Mouse (Mus musculus) liver, embryonic 12.5 days (tissue): Measurements from ENCODE around the gene Gpsm1. TPM values are rescaled to one million over a fixed set of nuclear protein-coding genes. Genes with fewer than 3 reads are reported as not detected.
"Not testable (repeated sequence)": the region's sequence is repeated elsewhere in the genome, so short reads cannot be mapped to it uniquely, and the experiment has no call there.

ENCODE experiments used
- ATAC-seq: fragments of 200-750 bp; cut with Nextera tagmentation; 2 replicates; pipeline ENCODE4 v1.8.0; 2017; ENCODE audit warnings: moderate number of reproducible peaks, mild to moderate bottlenecking, moderate library complexity
- H3K27ac ChIP-seq: fragments of 300-500 bp; sonication (generic); 2 replicates; pipeline ENCODE4 v1.5.1; 2016; ENCODE audit warnings: mild to moderate bottlenecking
- H3K27me3 ChIP-seq: fragments of 300-500 bp; sonication (generic); replicated peaks from 2 replicates; pipeline ENCODE4 v1.6.1; 2016; ENCODE audit warnings: mild to moderate bottlenecking, moderate library complexity
- H3K36me3 ChIP-seq: fragments of 300-500 bp; sonication (generic); 2 replicates; pipeline ENCODE4 v1.6.1; 2016; ENCODE audit warnings: mild to moderate bottlenecking, moderate library complexity
- H3K4me1 ChIP-seq: fragments of 300-500 bp; sonication (generic); 2 replicates; pipeline ENCODE4 v1.6.1; 2016
- H3K4me2 ChIP-seq: fragments of 300-500 bp; sonication (generic); 2 replicates; pipeline ENCODE4 v1.6.1; 2016; ENCODE audit warnings: mild to moderate bottlenecking, moderate library complexity
- H3K4me3 ChIP-seq: fragments of 300-500 bp; sonication (generic); 2 replicates; pipeline ENCODE4 v1.5.1; 2016; ENCODE audit warnings: mild to moderate bottlenecking, moderate library complexity
- H3K9ac ChIP-seq: fragments of 300-500 bp; sonication (generic); 2 replicates; pipeline ENCODE4 v1.6.1; 2016; ENCODE audit warnings: mild to moderate bottlenecking, moderate library complexity
- H3K9me3 ChIP-seq: fragments of 300-500 bp; sonication (generic); replicated peaks from 2 replicates; pipeline ENCODE4 v1.6.1; 2016; ENCODE audit warnings: mild to moderate bottlenecking, moderate library complexity
- WGBS: fragments of 180-500 bp; shearing (Covaris S2); methylation state at CpG from one replicate; pipeline ENCODE4 v1.1.7; 2016; ENCODE audit not compliant: insufficient replicate concordance; 5-methylcytosine and 5-hydroxymethylcytosine counted together
- polyA plus RNA-seq: library from polyadenylated mRNA; unstranded; fragments of >200 nt; fragmentation: Nextera tagmentation; extraction: Ambion mirVana; gene quantifications from 2 replicates; pipeline ENCODE4 v1.2.1, GENCODE M21; 2016

The Gpsm1 gene
- polyA plus RNA-seq, 1 experiment from 2014 or later = 8.1 TPM

GRCm38 (mm10) chr2:26362991-26363390 is 47.7 kb downstream of the Gpsm1 start:
- H3K36me3 ChIP-seq = peaks cover 57% of the 10 kb centered on the region

GRCm38 (mm10) chr2:26363481-26363880 is 48.2 kb downstream of the Gpsm1 start:
- Histone ChIP-seq H3K27ac (no peak overlapping the region), H3K36me3 (peaks cover 62% of the 10 kb centered on the region), H3K4me3 (no peak overlapping the region), H3K27me3 (no peaks in the 10 kb centered on the region), H3K9ac (no peak overlapping the region), H3K4me2 (no peak overlapping the region), H3K4me1 (0 out of 2 replicates have a peak, but pooled peaks cover 4% of the 10 kb centered on the region), H3K9me3 (no peaks in the 10 kb centered on the region)
- no peak for ATAC-seq
- WGBS = 74% methylated on average over 5 of the region's 5 CpGs

More at GRCm38 (mm10) chr2:26362991-26363390, 47.7 kb downstream of the Gpsm1 start:
- no peak for ATAC-seq
- Histone ChIP-seq H3K4me1 (0 out of 2 replicates have a peak, but pooled peaks cover 4% of the 10 kb centered on the region), H3K9me3 (no peaks in the 10 kb centered on the region), H3K27ac (no peak overlapping the region), H3K27me3 (no peaks in the 10 kb centered on the region), H3K4me3 (no peak overlapping the region), H3K4me2 (no peak overlapping the region), H3K9ac (no peak overlapping the region)
- 77% methylated on average over 5 of the region's 5 CpGs for WGBS

GRCm38 (mm10) chr2:26364738-26365465 is 49.6 kb downstream of the Gpsm1 start:
- Histone ChIP-seq H3K27ac (no peak overlapping the region), H3K27me3 (no peaks in the 10 kb centered on the region), H3K4me2 (no peak overlapping the region), H3K36me3 (peaks cover 76% of the 10 kb centered on the region), H3K4me1 (no peaks in the 10 kb centered on the region), H3K4me3 (no peak overlapping the region), H3K9ac (no peak overlapping the region), H3K9me3 (no peaks in the 10 kb centered on the region)
- 80% methylated on average over 10 of the region's 10 CpGs for WGBS
- ATAC-seq = no peak

- Histone ChIP-seq H3K9ac (no peak overlapping the region), H3K4me2 (no peak overlapping the region), H3K9me3 (no peaks in the 10 kb centered on the region), H3K4me1 (no peaks in the 10 kb centered on the region), H3K27ac (no peak overlapping the region), H3K36me3 (peaks cover 100% of the 10 kb centered on the region), H3K27me3 (no peaks in the 10 kb centered on the region), H3K4me3 (no peak overlapping the region)
- 86% methylated on average over 6 of the region's 6 CpGs for WGBS
- no peak for ATAC-seq
Observed at GRCm38 (mm10) chr2:26367911-26368310, 52.6 kb downstream of the Gpsm1 start.

- no peaks in the 10 kb centered on the region for H3K9me3 ChIP-seq
- no peaks in the 10 kb centered on the region for H3K4me1 ChIP-seq
- no peak overlapping the region for H3K4me2 ChIP-seq
- H3K4me3 ChIP-seq = no peak overlapping the region
- H3K9ac ChIP-seq = no peak overlapping the region
- WGBS = 68% methylated on average over 1 of the region's 1 CpGs
- H3K27me3 ChIP-seq = no peaks in the 10 kb centered on the region
- H3K36me3 ChIP-seq = peaks cover 100% of the 10 kb centered on the region
- no peak for ATAC-seq
- no peak overlapping the region for H3K27ac ChIP-seq
Observed at GRCm38 (mm10) chr2:26368572-26368971, 53.3 kb downstream of the Gpsm1 start.

GRCm38 (mm10) chr2:26372396-26372795 is 57.1 kb downstream of the Gpsm1 start:
- peaks cover 100% of the 10 kb centered on the region for H3K36me3 ChIP-seq
- H3K9me3 ChIP-seq = no peaks in the 10 kb centered on the region
- H3K27ac ChIP-seq = no peak overlapping the region
- ATAC-seq = no peak
- no peaks in the 10 kb centered on the region for H3K4me1 ChIP-seq
- H3K9ac ChIP-seq = no peak overlapping the region
- 87% methylated on average over 8 of the region's 8 CpGs for WGBS
- H3K27me3 ChIP-seq = no peaks in the 10 kb centered on the region
- no peak overlapping the region for H3K4me3 ChIP-seq
- no peak overlapping the region for H3K4me2 ChIP-seq

GRCm38 (mm10) chr2:26380131-26380771 is 64.9 kb downstream of the Gpsm1 start, which contains the start of gene Snapc4:
Snapc4 (minus strand) TSS chr2:26380653.
- Histone ChIP-seq H3K9ac (peak within 1 kb of the TSS; percentile 86), H3K4me3 (peak within 1 kb of the TSS; percentile 91), H3K9me3 (no peaks in the 10 kb centered on the region), H3K27ac (peak within 1 kb of the TSS; percentile 77), H3K27me3 (no peaks in the 10 kb centered on the region), H3K36me3 (peaks cover 74% of the 10 kb centered on the region), H3K4me2 (peak within 1 kb of the TSS; percentile 95), H3K4me1 (peaks cover 20% of the 10 kb centered on the region)
- ATAC-seq = peak; percentile 93
- WGBS = under 1% methylated on average over 38 of the region's 38 CpGs

- Histone ChIP-seq H3K27ac (peak overlapping the region; percentile 77; the same call in 1 of the 2 replicates), H3K36me3 (peaks cover 74% of the 10 kb centered on the region), H3K4me3 (peak overlapping the region; percentile 91), H3K9ac (peak overlapping the region; percentile 86), H3K4me1 (peaks cover 20% of the 10 kb centered on the region), H3K4me2 (peak overlapping the region; percentile 95)
- ATAC-seq, H3K9me3 ChIP-seq, H3K27me3 ChIP-seq: not testable (repeated sequence)
- WGBS = 27% methylated on average over 5 of the region's 6 CpGs
Observed at GRCm38 (mm10) chr2:26380871-26381270, 65.6 kb downstream of the Gpsm1 start.

- H3K4me2 ChIP-seq = peak overlapping the region; percentile 86
- 82% methylated on average over 3 of the region's 3 CpGs for WGBS
- peak overlapping the region; percentile 86 for H3K9ac ChIP-seq
- H3K36me3 ChIP-seq = peaks cover 75% of the 10 kb centered on the region
- H3K27ac ChIP-seq = no peak overlapping the region
- H3K27me3 ChIP-seq = no peaks in the 10 kb centered on the region
- ATAC-seq = no peak
- peaks cover 29% of the 10 kb centered on the region for H3K4me1 ChIP-seq
- no peaks in the 10 kb centered on the region for H3K9me3 ChIP-seq
- peak overlapping the region; percentile 92 for H3K4me3 ChIP-seq
Observed at GRCm38 (mm10) chr2:26387713-26388112, 72.4 kb downstream of the Gpsm1 start.

GRCm38 (mm10) chr2:26388682-26389153 is 73.4 kb downstream of the Gpsm1 start:
- peak; percentile 70 for ATAC-seq
- Histone ChIP-seq H3K4me2 (peak overlapping the region; percentile 86), H3K36me3 (peaks cover 75% of the 10 kb centered on the region), H3K4me3 (peak overlapping the region; percentile 92), H3K27me3 (no peaks in the 10 kb centered on the region), H3K9me3 (no peaks in the 10 kb centered on the region), H3K27ac (peak overlapping the region; percentile 83), H3K9ac (peak overlapping the region; percentile 86), H3K4me1 (peaks cover 29% of the 10 kb centered on the region)
- under 1% methylated on average over 44 of the region's 45 CpGs for WGBS

GRCm38 (mm10) chr2:26389154-26389690 is 73.9 kb downstream of the Gpsm1 start, which contains the start of the genes Entr1 and Pmpca:
Entr1 (minus strand) TSS chr2:26389316.
Pmpca (plus strand) TSS chr2:26389339.
- no peaks in the 10 kb centered on the region for H3K27me3 ChIP-seq
- H3K4me1 ChIP-seq = peaks cover 29% of the 10 kb centered on the region
- peak within 1 kb of the TSS; percentile 86 for H3K9ac ChIP-seq
- H3K4me3 ChIP-seq = peak within 1 kb of the TSS; percentile 92
- H3K9me3 ChIP-seq = no peaks in the 10 kb centered on the region
- ATAC-seq = peak; percentile 90
- H3K36me3 ChIP-seq = peaks cover 75% of the 10 kb centered on the region
- H3K27ac ChIP-seq = peak within 1 kb of the TSS; percentile 83
- H3K4me2 ChIP-seq = peak within 1 kb of the TSS; percentile 86
- under 1% methylated on average over 60 of the region's 60 CpGs for WGBS

GRCm38 (mm10) chr2:26390954-26391353 is 75.6 kb downstream of the Gpsm1 start:
- Histone ChIP-seq H3K27me3 (no peaks in the 10 kb centered on the region), H3K4me1 (peaks cover 29% of the 10 kb centered on the region), H3K36me3 (peaks cover 75% of the 10 kb centered on the region), H3K4me2 (peak overlapping the region; percentile 86), H3K9ac (no peak overlapping the region), H3K27ac (0 out of 2 replicates have a peak overlapping the region, but pooled peaks have one; percentile 11), H3K4me3 (no peak overlapping the region), H3K9me3 (no peaks in the 10 kb centered on the region)
- ATAC-seq = no peak
- 61% methylated on average over 3 of the region's 3 CpGs for WGBS
